Mouse (Mus musculus): ENCODE measurements at regions not wholly inside any gene's neighbourhood (a gene's known extent, or its start where the extent isn't known, plus 50 kb on each side); places are given as distances from the start of the nearest gene placed in this dataset.
A peak's percentile ranks its signal among the peaks of the same experiment; 100 is the strongest.
"Not testable (repeated sequence)": the region's sequence is repeated elsewhere in the genome, so short reads cannot be mapped to it uniquely, and the experiment has no call there.

DNA sequence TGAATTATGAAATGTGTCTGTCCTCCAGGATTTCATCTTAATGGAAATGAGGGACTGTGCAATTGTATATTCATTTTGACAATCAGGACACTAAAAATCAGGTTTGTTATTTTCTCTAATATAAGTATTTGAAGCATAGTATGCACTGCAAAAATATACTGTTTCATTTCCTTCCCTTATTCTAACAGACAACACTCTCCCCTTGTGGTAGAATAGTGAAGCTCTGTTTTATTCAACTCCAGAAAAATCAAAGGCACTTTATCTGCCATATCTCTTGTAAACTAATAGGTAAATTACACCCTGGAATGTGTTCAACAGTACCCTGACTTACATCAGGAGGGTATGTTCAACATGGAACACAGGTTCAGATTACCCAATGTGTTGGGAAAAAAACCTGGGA, 137.7 kb upstream of the Zfp960 start:
- Histone ChIP-seq H3K27me3 (ENCODE audit: control insufficient read depth, insufficient read depth, low read length, poor library complexity, severe bottlenecking) (no peaks in the 10 kb centered on the region), H3K4me3 (ENCODE audit: low read depth, low read length) (no peak overlapping the region), H3K4me1 (ENCODE audit: control insufficient read depth, insufficient read depth, low read length) (no peaks in the 10 kb centered on the region), H3K27ac (ENCODE audit: insufficient read depth, low read length) (no peak overlapping the region), H3K9ac (ENCODE audit: low read depth, poor library complexity, severe bottlenecking) (no peak overlapping the region), H3K36me3 (ENCODE audit: control insufficient read depth, insufficient read depth, low read length, poor library complexity, severe bottlenecking) (no peaks in the 10 kb centered on the region), H3K9me3 (replicated peaks; ENCODE audit: control insufficient read depth, insufficient read depth, low read length, poor library complexity, severe bottlenecking) (no peaks in the 10 kb centered on the region)
- TF ChIP-seq POLR2A (IDR thresholded peaks at IDR 0.05; ENCODE audit: insufficient read depth, low read length) (no peak), EP300 (IDR thresholded peaks at IDR 0.05; ENCODE audit: insufficient read depth, low read depth, low read length) (no peak), CTCF (IDR thresholded peaks at IDR 0.05; ENCODE audit: low read depth, low read length) (no peak)

GRCm38 (mm10) chr17:16951092-16952016, 112.6 kb upstream of the Zfp960 start:
- H3K4me1 ChIP-seq (ENCODE audit: control insufficient read depth, insufficient read depth, low read length); H3K27me3 ChIP-seq (ENCODE audit: control insufficient read depth, insufficient read depth, low read length, poor library complexity, severe bottlenecking); H3K36me3 ChIP-seq (ENCODE audit: control insufficient read depth, insufficient read depth, low read length, poor library complexity, severe bottlenecking); H3K9me3 ChIP-seq (replicated peaks; ENCODE audit: control insufficient read depth, insufficient read depth, low read length, poor library complexity, severe bottlenecking): not testable (repeated sequence)
- H3K27ac ChIP-seq (ENCODE audit: insufficient read depth, low read length): peak overlapping the region; percentile 81
- peak overlapping the region; percentile 87 for H3K9ac ChIP-seq (ENCODE audit: low read depth, poor library complexity, severe bottlenecking)
- H3K4me3 ChIP-seq (ENCODE audit: low read depth, low read length): peak overlapping the region; percentile 98

- not testable (repeated sequence) for H3K27ac ChIP-seq (ENCODE audit: insufficient read depth, low read length); H3K4me3 ChIP-seq (ENCODE audit: low read depth, low read length); H3K9me3 ChIP-seq (replicated peaks; ENCODE audit: control insufficient read depth, insufficient read depth, low read length, poor library complexity, severe bottlenecking); H3K27me3 ChIP-seq (ENCODE audit: control insufficient read depth, insufficient read depth, low read length, poor library complexity, severe bottlenecking); H3K4me1 ChIP-seq (ENCODE audit: control insufficient read depth, insufficient read depth, low read length); H3K36me3 ChIP-seq (ENCODE audit: control insufficient read depth, insufficient read depth, low read length, poor library complexity, severe bottlenecking)
- H3K9ac ChIP-seq (ENCODE audit: low read depth, poor library complexity, severe bottlenecking): peak overlapping the region; percentile 61; the same call in 1 of the 2 replicates
Measured at GRCm38 (mm10) chr17:16952146-16952545, 111.8 kb upstream of the Zfp960 start.

DNA sequence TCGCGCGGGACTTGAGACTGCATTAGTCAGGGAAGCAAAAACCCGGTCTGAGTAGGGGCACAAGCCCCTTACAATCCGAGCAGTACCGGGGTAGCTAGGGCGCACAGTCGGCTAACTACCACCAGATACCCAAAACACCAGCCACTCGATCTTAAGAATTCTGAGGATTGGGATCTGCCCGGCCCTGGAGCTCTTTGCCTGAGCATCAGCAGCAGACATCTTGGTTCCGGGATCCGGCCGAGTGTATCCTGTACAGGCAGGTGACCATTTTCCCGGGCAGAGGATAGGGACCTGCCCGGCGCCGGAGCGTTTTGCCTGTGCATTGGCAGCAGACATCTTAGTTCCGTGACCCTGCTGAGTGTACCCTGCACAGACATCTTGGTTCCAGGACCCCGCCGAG, 66.7 kb upstream of the Zfp960 start:
- H3K4me1 ChIP-seq (ENCODE audit: control insufficient read depth, insufficient read depth, low read length); H3K9me3 ChIP-seq (replicated peaks; ENCODE audit: control insufficient read depth, insufficient read depth, low read length, poor library complexity, severe bottlenecking); H3K27me3 ChIP-seq (ENCODE audit: control insufficient read depth, insufficient read depth, low read length, poor library complexity, severe bottlenecking); H3K36me3 ChIP-seq (ENCODE audit: control insufficient read depth, insufficient read depth, low read length, poor library complexity, severe bottlenecking): not testable (repeated sequence)
- Histone ChIP-seq H3K27ac (ENCODE audit: insufficient read depth, low read length) (peak overlapping the region; percentile 20), H3K4me3 (ENCODE audit: low read depth, low read length) (peak overlapping the region; percentile 78), H3K9ac (ENCODE audit: low read depth, poor library complexity, severe bottlenecking) (peak overlapping the region; percentile 80)

- not testable (repeated sequence) for H3K9me3 ChIP-seq (replicated peaks; ENCODE audit: control insufficient read depth, insufficient read depth, low read length, poor library complexity, severe bottlenecking); H3K4me1 ChIP-seq (ENCODE audit: control insufficient read depth, insufficient read depth, low read length); H3K36me3 ChIP-seq (ENCODE audit: control insufficient read depth, insufficient read depth, low read length, poor library complexity, severe bottlenecking); H3K27ac ChIP-seq (ENCODE audit: insufficient read depth, low read length); H3K27me3 ChIP-seq (ENCODE audit: control insufficient read depth, insufficient read depth, low read length, poor library complexity, severe bottlenecking)
- peak overlapping the region; percentile 73 for H3K9ac ChIP-seq (ENCODE audit: low read depth, poor library complexity, severe bottlenecking)
- H3K4me3 ChIP-seq (ENCODE audit: low read depth, low read length): peak overlapping the region; percentile 87
Measured at GRCm38 (mm10) chr17:17004632-17005265, 59.2 kb upstream of the Zfp960 start.

DNA sequence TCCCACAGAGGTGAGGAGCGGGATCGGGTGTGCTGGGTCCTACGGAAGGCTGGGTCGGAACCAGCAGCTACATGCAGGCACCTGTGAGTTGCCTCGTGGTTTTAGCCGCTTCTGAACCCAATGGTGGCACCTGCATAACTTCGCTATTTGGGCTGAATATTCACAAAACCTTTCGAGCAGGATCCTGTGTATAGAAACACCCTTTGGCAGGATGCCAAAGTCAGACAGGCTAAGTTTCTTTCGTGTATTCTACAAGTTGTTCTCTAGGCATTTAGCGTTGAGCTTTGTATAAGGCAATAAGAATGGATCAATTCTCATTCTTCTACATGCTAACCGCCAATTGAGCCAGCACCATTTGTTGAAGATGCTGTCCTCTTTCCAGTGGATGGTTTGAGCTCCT, 58.6 kb upstream of the Zfp960 start:
- not testable (repeated sequence) for H3K9me3 ChIP-seq (replicated peaks; ENCODE audit: control insufficient read depth, insufficient read depth, low read length, poor library complexity, severe bottlenecking); H3K27me3 ChIP-seq (ENCODE audit: control insufficient read depth, insufficient read depth, low read length, poor library complexity, severe bottlenecking); H3K36me3 ChIP-seq (ENCODE audit: control insufficient read depth, insufficient read depth, low read length, poor library complexity, severe bottlenecking); H3K27ac ChIP-seq (ENCODE audit: insufficient read depth, low read length); H3K4me1 ChIP-seq (ENCODE audit: control insufficient read depth, insufficient read depth, low read length)
- H3K4me3 ChIP-seq (ENCODE audit: low read depth, low read length): peak overlapping the region; percentile 87
- H3K9ac ChIP-seq (ENCODE audit: low read depth, poor library complexity, severe bottlenecking): peak overlapping the region; percentile 73

Measured in ES-Bruce4 (cell line).